Mouse (Mus musculus): ENCODE results near the gene D11Wsu47e. TPM values are rescaled to one million over a fixed set of nuclear protein-coding genes. Genes with fewer than 3 reads are reported as not detected.

D11Wsu47e gene
- 10 to 100 TPM; 13.3 to 16.2 TPM for polyA plus RNA-seq (2017; shearing (Covaris generic))

DNA sequence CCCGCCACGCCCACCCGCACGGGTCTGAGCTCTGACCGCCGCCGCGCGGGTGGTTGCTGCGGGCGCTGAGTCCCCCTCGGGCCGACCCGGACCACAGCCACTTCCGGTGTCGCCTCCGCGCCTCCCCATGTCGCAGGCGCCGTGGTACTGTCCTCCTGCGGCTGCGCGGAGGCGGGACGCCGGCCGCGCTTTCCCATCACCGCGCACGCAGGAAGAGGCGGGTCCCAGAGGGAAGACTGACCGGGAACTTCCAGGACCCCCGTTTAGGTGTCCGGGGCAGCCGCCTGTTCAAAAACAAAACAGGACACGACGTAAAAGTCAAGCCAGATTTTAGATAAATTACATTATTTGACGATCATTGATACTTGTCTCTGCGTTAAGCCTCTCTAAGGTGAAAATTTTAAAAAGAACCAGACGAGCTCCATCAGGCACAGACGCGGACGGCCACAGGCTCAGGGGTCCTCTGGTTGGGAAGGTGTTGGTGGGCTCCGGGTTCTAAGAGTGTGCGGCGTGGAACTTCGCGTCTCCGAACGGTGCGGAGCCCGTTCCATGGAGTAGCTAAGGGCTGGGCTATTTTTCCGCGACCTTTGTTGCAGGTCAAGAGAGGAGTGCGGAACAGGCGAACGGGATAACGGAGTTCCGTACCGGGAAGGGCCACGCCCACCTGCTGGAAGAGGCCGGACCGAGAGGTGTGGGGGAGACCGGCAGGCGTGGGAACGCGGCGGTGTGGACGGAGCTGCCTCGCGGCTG lies at the start of gene D11Wsu47e, which contains the start of gene Fam104a:
D11Wsu47e (plus strand) TSS at position 456 of the 750 bp plus-strand sequence.
Fam104a (minus strand) TSS at position 199 of the 750 bp plus-strand sequence.

DNA sequence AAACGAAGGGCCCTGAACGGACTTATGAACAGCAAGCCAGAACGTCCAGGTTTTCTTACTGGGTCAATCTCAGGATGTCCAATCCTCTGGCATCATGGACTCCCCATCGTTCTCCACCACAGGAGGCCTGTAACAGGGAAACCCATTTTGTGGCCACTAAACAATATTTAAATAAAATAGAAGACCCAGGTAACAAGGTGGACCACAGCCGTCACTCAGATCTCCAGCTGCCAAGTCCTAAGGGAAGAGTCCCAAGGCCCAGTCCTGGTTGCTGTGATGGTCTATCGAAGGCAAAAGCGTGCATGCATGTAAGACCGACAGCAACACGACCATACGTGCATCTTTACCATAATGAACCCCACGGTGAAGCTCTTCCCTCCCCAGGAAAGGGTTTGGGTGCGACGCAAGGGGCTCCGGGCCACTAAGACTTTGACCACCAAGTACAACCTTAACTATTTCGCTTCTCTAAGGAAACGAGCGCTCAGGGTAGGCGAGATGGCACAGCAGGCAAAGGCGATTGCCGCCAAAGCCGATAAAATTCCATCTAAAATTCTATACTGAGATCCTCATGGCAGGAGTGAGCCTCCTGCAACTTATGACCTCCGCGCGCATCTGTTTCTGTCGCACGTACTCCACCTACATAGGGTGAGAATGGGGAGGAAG lies 35.4 kb upstream of the D11Wsu47e start, which contains the start of gene Cog1:
Cog1 (plus strand) TSS at position 480 of the 663 bp plus-strand sequence.

DNA sequence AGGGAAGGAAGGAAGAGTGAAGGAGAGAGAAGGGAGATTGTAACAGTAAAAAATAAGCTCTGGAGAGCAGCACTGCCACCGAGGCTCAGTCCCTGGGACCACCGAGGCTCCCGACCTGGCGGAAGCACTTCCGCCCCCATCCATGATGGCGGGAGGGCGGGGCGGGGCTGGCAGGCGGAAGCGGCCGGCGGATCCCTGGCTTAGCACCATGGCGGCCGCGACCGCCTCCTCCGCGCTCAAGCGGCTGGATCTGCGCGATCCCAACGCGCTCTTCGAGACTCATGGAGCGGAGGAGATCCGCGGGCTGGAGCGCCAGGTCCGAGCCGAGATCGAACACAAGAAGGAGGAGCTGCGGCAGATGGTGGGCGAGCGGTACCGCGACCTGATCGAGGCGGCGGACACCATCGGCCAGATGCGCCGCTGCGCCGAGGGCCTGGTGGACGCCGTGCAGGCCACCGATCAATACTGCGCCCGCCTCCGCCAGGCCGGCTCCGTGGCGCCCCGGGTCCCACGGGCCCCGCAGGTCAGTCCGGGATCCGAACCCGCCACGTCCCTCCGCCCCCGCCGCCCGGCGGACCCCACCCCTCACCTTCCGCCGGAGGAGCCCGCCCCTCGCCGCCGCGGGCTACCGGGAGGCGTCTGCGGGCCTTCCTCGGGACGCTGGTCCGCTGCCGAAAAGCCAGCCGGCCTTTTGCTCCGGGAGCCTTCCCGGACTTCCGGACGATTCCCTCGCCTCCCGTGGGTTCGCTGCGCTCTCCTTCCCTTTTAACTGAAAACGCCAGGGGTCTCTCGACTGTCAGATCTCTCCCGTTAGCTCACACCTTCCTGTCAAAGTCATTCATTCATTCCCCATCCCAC lies 34.6 kb upstream of the D11Wsu47e start, which contains the start of gene Slc39a11:
Slc39a11 (minus strand) TSS at position 727 of the 858 bp plus-strand sequence.

DNA sequence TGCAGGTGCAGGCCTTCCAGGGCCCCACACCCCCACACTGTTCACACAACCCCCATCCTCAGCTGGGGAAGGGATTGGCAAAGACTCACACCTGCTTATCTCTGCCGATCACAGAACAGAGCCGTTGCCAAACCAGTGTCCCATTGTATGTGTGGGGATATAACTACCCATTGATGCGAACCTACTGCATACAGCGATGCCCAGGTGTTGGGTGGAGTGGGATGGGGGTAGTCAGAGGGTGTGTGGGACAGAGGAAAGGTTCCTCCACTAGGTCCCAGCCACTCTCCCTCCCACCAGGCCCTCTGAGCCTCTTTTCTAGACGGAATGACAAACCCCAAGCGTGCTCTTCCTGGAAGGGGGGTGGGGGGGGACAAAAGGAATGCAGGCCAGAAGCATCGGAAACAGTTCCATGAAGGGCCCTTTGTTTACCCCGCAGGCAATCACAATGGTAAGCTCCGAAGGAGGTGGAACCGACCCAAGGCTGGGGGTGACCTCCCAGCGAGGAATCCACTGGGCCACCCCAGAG lies 25.6 kb downstream of the D11Wsu47e start, which contains the start of gene Cpsf4l:
Cpsf4l (minus strand) TSS at position 287 of the 526 bp plus-strand sequence.

Other genes starting within 250 kb of the D11Wsu47e start
- gene Sstr2, start 65.1 kb upstream of the D11Wsu47e start, polyA plus RNA-seq (2017; shearing (Covaris generic)) = under 1 TPM; 0.27 to 0.31 TPM
- gene Cog1, start 35.2 kb upstream of the D11Wsu47e start, polyA plus RNA-seq (2017; shearing (Covaris generic)) = 10 to 100 TPM; 31.1 to 48.3 TPM
- 10 to 100 TPM; 20.1 to 29.6 TPM for gene Slc39a11, start 34.3 kb upstream of the D11Wsu47e start, polyA plus RNA-seq (2017; shearing (Covaris generic))
- gene Fam104a, start 257 bp upstream of the D11Wsu47e start, polyA plus RNA-seq (2017; shearing (Covaris generic)) = 10 to 100 TPM; 51.0 to 51.8 TPM
- gene Cpsf4l, start 25.6 kb downstream of the D11Wsu47e start, polyA plus RNA-seq (2017; shearing (Covaris generic)) = under 1 TPM in 1 of 2 experiments, not detected in 1; 0.17 TPM
- 1 to 10 TPM; 4.3 to 5.7 TPM for gene Cdc42ep4, start 67.5 kb downstream of the D11Wsu47e start, polyA plus RNA-seq (2017; shearing (Covaris generic))